ENCODE assay signal across 16 mouse cellular contexts in genomic region chr13:109932688-109933087, GRCm38 (mm10).
A peak's percentile ranks its signal among the peaks of the same experiment; 100 is the strongest.
DNase-seq lines count a peak whose midpoint lies in the region; ATAC-seq and TF ChIP-seq lines count a peak whose summit lies in the region.
"Had no signal": no experiment of that assay in that cellular context is flagged by ENCODE, and none has a peak within 500 bp of the region (broad histone marks: within the 10 kb centered on the region; RNA-seq: fewer than 3 reads in every experiment).

No protein-coding gene starts in this region.

- H3K9ac ChIP-seq in heart, embryonic 11.5 days (ENCODE audit: low read depth, low read length): no peak overlapping the region
- no peak overlapping the region for H3K9ac ChIP-seq in midbrain, embryonic 16.5 days (ENCODE audit: low read depth, low read length)
- H3K9ac ChIP-seq: heart, embryonic 13.5 days; hindbrain, embryonic 12.5 days; midbrain, embryonic 13.5 days; neural tube, embryonic 13.5 days had no signal

- no peaks in the 10 kb centered on the region for H3K4me1 ChIP-seq in heart, embryonic 10.5 days
- H3K4me1 ChIP-seq in heart, embryonic 11.5 days (ENCODE audit: control insufficient read depth, insufficient read depth, low read length): no peaks in the 10 kb centered on the region; the same call in 1 of the 2 replicates
- peaks cover 8% of the 10 kb centered on the region; the same call in 1 of the 2 replicates for H3K4me1 ChIP-seq in midbrain, embryonic 16.5 days (ENCODE audit: control insufficient read depth, insufficient read depth, low read length)
- no peaks in the 10 kb centered on the region; the same call in 1 of the 2 replicates for H3K4me1 ChIP-seq in cerebellum, adult 2 months (ENCODE audit: control insufficient read depth, insufficient read depth, low read length)
- H3K4me1 ChIP-seq: heart, embryonic 13.5 days; hindbrain, embryonic 12.5 days had no signal

- no peak for TF ChIP-seq POLR2A in cerebellum, adult 2 months (IDR thresholded peaks at IDR 0.05; ENCODE audit: borderline replicate concordance, insufficient read depth, low read length)

- H3K9me3 ChIP-seq in heart, embryonic 10.5 days: no peaks in the 10 kb centered on the region
- H3K9me3 ChIP-seq in heart, embryonic 11.5 days (replicated peaks; ENCODE audit: control insufficient read depth, low read length): no peaks in the 10 kb centered on the region
- no peaks in the 10 kb centered on the region for H3K9me3 ChIP-seq in midbrain, embryonic 16.5 days (replicated peaks; ENCODE audit: control insufficient read depth, low read length, poor library complexity, severe bottlenecking)
- H3K9me3 ChIP-seq: heart, embryonic 13.5 days; hindbrain, embryonic 12.5 days; midbrain, embryonic 13.5 days; neural tube, embryonic 13.5 days had no signal

- no peaks in the 10 kb centered on the region for H3K27me3 ChIP-seq in heart, embryonic 10.5 days (ENCODE audit: insufficient read depth, poor library complexity, severe bottlenecking)
- no peaks in the 10 kb centered on the region for H3K27me3 ChIP-seq in heart, embryonic 11.5 days (ENCODE audit: control insufficient read depth, insufficient read depth, low read length)
- no peaks in the 10 kb centered on the region for H3K27me3 ChIP-seq in midbrain, embryonic 16.5 days (ENCODE audit: control insufficient read depth, insufficient read depth, low read depth, low read length)
- H3K27me3 ChIP-seq in cerebellum, adult 2 months (ENCODE audit: control insufficient read depth, insufficient read depth, low read length): no peaks in the 10 kb centered on the region
- H3K27me3 ChIP-seq: heart, embryonic 13.5 days; hindbrain, embryonic 12.5 days; midbrain, embryonic 13.5 days; neural tube, embryonic 13.5 days had no signal

- H3K27ac ChIP-seq in heart, embryonic 10.5 days: no peak overlapping the region
- no peak overlapping the region for H3K27ac ChIP-seq in heart, embryonic 11.5 days (ENCODE audit: low read depth, low read length)
- no peak overlapping the region for H3K27ac ChIP-seq in midbrain, embryonic 16.5 days (ENCODE audit: low read length)
- no peak overlapping the region for H3K27ac ChIP-seq in cerebellum, adult 2 months (ENCODE audit: insufficient read depth, low read length)
- H3K27ac ChIP-seq: heart, embryonic 13.5 days; hindbrain, embryonic 12.5 days; midbrain, embryonic 13.5 days; neural tube, embryonic 13.5 days had no signal

- no peak for TF ChIP-seq CTCF in cerebellum, adult 2 months (IDR thresholded peaks at IDR 0.05; ENCODE audit: borderline replicate concordance, insufficient read depth, low read depth, low read length)

- peaks cover 30% of the 10 kb centered on the region for H3K36me3 ChIP-seq in heart, embryonic 10.5 days
- H3K36me3 ChIP-seq in heart, embryonic 11.5 days (ENCODE audit: control insufficient read depth, insufficient read depth, low read length): peaks cover 2% of the 10 kb centered on the region; the same call in 1 of the 2 replicates
- H3K36me3 ChIP-seq in midbrain, embryonic 16.5 days (ENCODE audit: control insufficient read depth, insufficient read depth, low read length): peaks cover 22% of the 10 kb centered on the region

- H3K4me2 ChIP-seq in heart, embryonic 11.5 days: no peak overlapping the region
- H3K4me2 ChIP-seq in midbrain, embryonic 16.5 days (ENCODE audit: low read length): no peak overlapping the region
- H3K4me2 ChIP-seq: heart, embryonic 13.5 days; hindbrain, embryonic 12.5 days; liver, embryonic 11.5 days; midbrain, embryonic 13.5 days; neural tube, embryonic 13.5 days had no signal

- intact Hi-C loops in left cerebral cortex, postnatal 14 days (cut with DNase I): no loop called here

- no peak overlapping the region for H3K4me3 ChIP-seq in heart, embryonic 10.5 days
- no peak overlapping the region for H3K4me3 ChIP-seq in heart, embryonic 11.5 days (ENCODE audit: low read depth, low read length)
- no peak overlapping the region for H3K4me3 ChIP-seq in midbrain, embryonic 16.5 days (ENCODE audit: low read depth, low read length)
- H3K4me3 ChIP-seq in cerebellum, adult 2 months (replicated peaks; ENCODE audit: insufficient read depth, low read depth, low read length): no peak overlapping the region
- H3K4me3 ChIP-seq: heart, embryonic 13.5 days; hindbrain, embryonic 12.5 days; midbrain, embryonic 13.5 days; neural tube, embryonic 13.5 days had no signal

- DNase-seq in heart, embryonic 10.5 days (ENCODE audit: low spot score): peak; percentile 39
- peak; percentile 24 to 45 for DNase-seq in frontal cortex, postnatal 25 days (ENCODE audit: low spot score in 2 of 2)
- DNase-seq in left cerebral cortex, postnatal 14 days (ENCODE audit: low spot score in 2 of 2): peak; percentile 74 to 82
- DNase-seq in right cerebral cortex, postnatal 14 days: peak; percentile 62
- no peak for DNase-seq in embryo, embryonic 10.5 days (ENCODE audit: low spot score)
- no peak for DNase-seq in cerebellum, adult 2 months
- DNase-seq: kidney, adult 18-20 months; lung, postnatal 10 days; thymus, postnatal 4 days had no signal

- 90% methylated on average over 13 of the region's 13 CpGs for WGBS in heart, embryonic 10.5 days
- 90% methylated on average over 13 of the region's 13 CpGs for WGBS in heart, embryonic 11.5 days (ENCODE audit: insufficient replicate concordance)
- 96% methylated on average over 13 of the region's 13 CpGs for WGBS in midbrain, embryonic 16.5 days
- 92% methylated on average over 13 of the region's 13 CpGs for WGBS in cerebellum, adult 2 months

- ATAC-seq in heart, embryonic 11.5 days (replicated peaks; ENCODE audit: insufficient number of reproducible peaks, low FRiP score, low TSS enrichment): no peak
- ATAC-seq in midbrain, embryonic 16.5 days: no peak
- ATAC-seq: midbrain, embryonic 13.5 days had no signal

Comparison
In these comparisons a context has a peak if more than half of its experiments do, and no peak if none do; other contexts are left out.
1. DNase-seq: peak in heart, embryonic 10.5 days (single experiment), frontal cortex, postnatal 25 days (2 of 2), left cerebral cortex, postnatal 14 days (2 of 2) and right cerebral cortex, postnatal 14 days (single experiment); none in embryo, embryonic 10.5 days (single experiment) and cerebellum, adult 2 months (0 of 2).